Mouse (Mus musculus): ENCODE measurements around the gene Chmp4b. TPM values are rescaled to one million over a fixed set of nuclear protein-coding genes. Genes with fewer than 3 reads are reported as not detected.

Chmp4b gene
- polyA plus RNA-seq, 1 experiment from 2014 or later = 14.8 TPM

DNA sequence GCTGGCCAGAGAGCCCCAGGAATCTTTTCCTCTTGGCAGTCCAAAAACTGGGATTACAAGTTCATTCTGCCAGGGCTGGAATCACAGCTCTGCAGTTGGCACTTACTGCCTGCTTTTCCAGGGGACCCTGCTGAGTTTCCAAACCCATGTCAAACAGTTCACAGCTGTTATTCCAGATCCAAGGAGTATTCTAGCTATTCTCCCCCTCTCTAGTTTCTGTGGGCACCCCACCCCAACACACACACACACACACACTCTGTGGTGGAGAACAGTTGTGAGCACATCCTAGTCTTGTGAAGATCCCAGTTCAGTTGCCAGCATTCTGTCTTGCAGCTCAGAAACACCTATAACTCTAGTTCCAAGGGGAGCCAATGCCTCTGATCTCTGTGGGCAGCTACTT lies 65.6 kb downstream of the Chmp4b start:
- no peaks in the 10 kb centered on the region for H3K27me3 ChIP-seq (ENCODE audit: control insufficient read depth, insufficient read depth, low read length)
- no peak overlapping the region for H3K4me3 ChIP-seq (ENCODE audit: low read depth, low read length)
- H3K4me1 ChIP-seq (ENCODE audit: control insufficient read depth, insufficient read depth, low read length) = no peaks in the 10 kb centered on the region
- no peaks in the 10 kb centered on the region for H3K36me3 ChIP-seq (replicated peaks; ENCODE audit: control insufficient read depth, insufficient read depth, low read depth, low read length)
- no peak overlapping the region for H3K9ac ChIP-seq (replicated peaks; ENCODE audit: low read length)
- no peak overlapping the region for H3K27ac ChIP-seq (replicated peaks; ENCODE audit: low read depth, low read length)
- H3K9me3 ChIP-seq (replicated peaks; ENCODE audit: control insufficient read depth, low read length) = no peaks in the 10 kb centered on the region
- ATAC-seq (replicated peaks; ENCODE audit: insufficient number of reproducible peaks, low FRiP score, low TSS enrichment, low read depth) (no peak), DNase-seq (ENCODE audit: low spot score) (no peak)
- no peak overlapping the region for H3K4me2 ChIP-seq (ENCODE audit: low read depth, low read length)

DNA sequence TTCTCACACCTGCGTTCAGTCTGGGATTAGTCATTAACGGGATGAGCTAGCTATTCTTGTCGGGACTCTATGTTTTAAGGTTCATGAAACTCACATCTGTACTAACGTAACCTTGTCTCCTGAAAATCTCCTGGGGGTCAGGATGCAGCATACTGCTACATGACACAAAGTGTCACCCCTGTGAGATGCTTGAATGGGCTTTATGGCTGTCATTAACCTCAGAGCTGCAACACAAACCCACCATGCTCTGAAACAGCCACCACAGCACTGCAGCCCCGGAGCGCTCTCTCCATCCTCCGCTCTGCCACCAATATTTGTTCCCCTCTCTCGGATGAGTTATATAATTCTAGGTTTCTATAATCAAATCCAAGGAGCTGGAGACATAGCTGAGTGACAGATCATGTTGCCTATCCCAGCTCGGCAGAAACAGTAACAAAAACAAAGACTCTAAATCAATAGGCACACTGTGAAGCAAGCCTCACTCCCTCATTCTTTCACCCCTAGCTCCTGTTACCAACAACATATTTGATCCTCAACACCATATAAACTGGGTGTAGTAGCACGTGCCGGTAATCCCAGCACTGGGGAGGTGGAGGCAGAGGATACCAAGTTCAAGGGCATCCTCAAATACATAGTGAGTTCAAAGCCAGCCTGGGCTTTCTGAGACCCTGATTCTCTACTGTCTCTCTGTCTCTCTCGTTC lies 67.5 kb downstream of the Chmp4b start:
- DNase-seq (ENCODE audit: low spot score) (no peak), ATAC-seq (replicated peaks; ENCODE audit: insufficient number of reproducible peaks, low FRiP score, low TSS enrichment, low read depth) (no peak)
- Histone ChIP-seq H3K4me3 (ENCODE audit: low read depth, low read length) (no peak overlapping the region), H3K4me1 (ENCODE audit: control insufficient read depth, insufficient read depth, low read length) (no peaks in the 10 kb centered on the region), H3K9me3 (replicated peaks; ENCODE audit: control insufficient read depth, low read length) (no peaks in the 10 kb centered on the region), H3K36me3 (replicated peaks; ENCODE audit: control insufficient read depth, insufficient read depth, low read depth, low read length) (no peaks in the 10 kb centered on the region), H3K27me3 (ENCODE audit: control insufficient read depth, insufficient read depth, low read length) (no peaks in the 10 kb centered on the region), H3K4me2 (ENCODE audit: low read depth, low read length) (no peak overlapping the region), H3K27ac (replicated peaks; ENCODE audit: low read depth, low read length) (no peak overlapping the region), H3K9ac (replicated peaks; ENCODE audit: low read length) (no peak overlapping the region)
- 82% methylated on average over 12 of the region's 12 CpGs for WGBS

DNA sequence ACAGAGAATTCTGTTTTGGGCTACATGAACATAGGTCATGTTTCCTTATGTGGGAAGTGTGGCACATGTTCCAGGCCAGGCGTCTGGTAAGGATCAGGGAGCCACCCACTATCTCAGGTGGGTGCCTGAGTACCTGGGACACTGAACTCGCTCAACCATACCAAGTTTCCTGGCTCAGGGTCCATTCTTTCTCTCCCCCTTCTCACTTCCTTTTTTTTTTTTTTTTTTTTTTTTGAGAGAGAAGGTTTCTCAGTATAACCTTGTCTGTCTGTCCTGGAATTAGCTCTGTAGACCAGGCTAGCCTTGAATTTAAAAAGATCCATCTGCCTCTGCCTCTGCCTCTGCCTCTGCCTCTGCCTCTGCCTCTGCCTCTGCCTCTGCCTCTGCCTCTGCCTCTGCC lies 68.8 kb downstream of the Chmp4b start:
- H3K27me3 ChIP-seq (ENCODE audit: control insufficient read depth, insufficient read depth, low read length) = no peaks in the 10 kb centered on the region
- H3K4me1 ChIP-seq (ENCODE audit: control insufficient read depth, insufficient read depth, low read length) = no peaks in the 10 kb centered on the region
- H3K9me3 ChIP-seq (replicated peaks; ENCODE audit: control insufficient read depth, low read length) = no peaks in the 10 kb centered on the region
- no peak overlapping the region for H3K27ac ChIP-seq (replicated peaks; ENCODE audit: low read depth, low read length)
- DNase-seq (ENCODE audit: low spot score) (no peak), ATAC-seq (replicated peaks; ENCODE audit: insufficient number of reproducible peaks, low FRiP score, low TSS enrichment, low read depth) (no peak)
- no peak overlapping the region for H3K4me3 ChIP-seq (ENCODE audit: low read depth, low read length)
- H3K4me2 ChIP-seq (ENCODE audit: low read depth, low read length) = no peak overlapping the region
- WGBS = 88% methylated on average over 2 of the region's 2 CpGs
- no peak overlapping the region for H3K9ac ChIP-seq (replicated peaks; ENCODE audit: low read length)
- H3K36me3 ChIP-seq (replicated peaks; ENCODE audit: control insufficient read depth, insufficient read depth, low read depth, low read length) = no peaks in the 10 kb centered on the region

DNA sequence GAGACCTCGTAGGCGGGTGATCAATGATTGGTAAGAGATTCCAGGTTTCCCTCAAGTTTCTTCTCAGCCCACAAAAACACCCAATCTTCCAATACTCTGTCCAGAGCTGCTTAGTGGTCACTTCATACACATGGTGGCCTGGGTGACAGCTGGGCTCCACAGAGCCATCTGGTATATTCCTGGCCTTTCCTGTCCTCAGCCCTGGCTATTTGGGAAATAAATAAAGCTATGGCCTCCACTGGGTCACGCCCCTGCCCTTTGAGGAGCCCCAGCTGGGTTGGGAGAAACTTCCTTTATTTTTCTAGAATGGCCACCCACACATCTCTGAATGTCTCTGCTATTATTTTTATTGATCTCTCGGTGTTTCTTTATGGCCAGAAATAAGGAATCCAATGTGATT lies 72.0 kb downstream of the Chmp4b start:
- no peak overlapping the region for H3K27ac ChIP-seq (replicated peaks; ENCODE audit: low read depth, low read length)
- H3K4me1 ChIP-seq (ENCODE audit: control insufficient read depth, insufficient read depth, low read length) = no peaks in the 10 kb centered on the region
- no peak overlapping the region for H3K4me3 ChIP-seq (ENCODE audit: low read depth, low read length)
- no peak for DNase-seq (ENCODE audit: low spot score)
- ATAC-seq (replicated peaks; ENCODE audit: insufficient number of reproducible peaks, low FRiP score, low TSS enrichment, low read depth) = no peak
- no peak overlapping the region for H3K4me2 ChIP-seq (ENCODE audit: low read depth, low read length)
- H3K27me3 ChIP-seq (ENCODE audit: control insufficient read depth, insufficient read depth, low read length) = no peaks in the 10 kb centered on the region
- no peaks in the 10 kb centered on the region for H3K36me3 ChIP-seq (replicated peaks; ENCODE audit: control insufficient read depth, insufficient read depth, low read depth, low read length)
- 88% methylated on average over 4 of the region's 4 CpGs for WGBS
- no peak overlapping the region for H3K9ac ChIP-seq (replicated peaks; ENCODE audit: low read length)
- no peaks in the 10 kb centered on the region for H3K9me3 ChIP-seq (replicated peaks; ENCODE audit: control insufficient read depth, low read length)

DNA sequence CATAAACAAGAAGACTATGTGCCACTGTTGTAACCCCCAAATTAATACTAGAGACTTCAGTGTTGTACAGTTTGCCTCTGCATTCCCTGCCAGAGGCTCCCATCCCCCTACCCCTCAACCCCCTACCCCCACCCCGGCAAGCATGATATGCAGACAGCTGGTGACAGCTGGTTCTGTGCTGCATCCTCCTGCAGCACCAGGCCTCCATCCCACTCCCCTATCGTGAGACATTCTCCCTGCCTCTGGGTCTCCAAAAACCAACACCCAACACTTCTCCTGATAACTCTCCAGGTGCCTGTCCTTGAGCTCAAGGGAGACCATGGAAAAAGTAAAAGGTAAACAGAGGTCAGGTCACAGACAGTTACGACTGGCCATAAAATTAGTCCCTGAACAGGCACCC lies 78.2 kb downstream of the Chmp4b start:
- no peak overlapping the region for H3K4me3 ChIP-seq (ENCODE audit: low read depth, low read length)
- no peak for DNase-seq (ENCODE audit: low spot score)
- no peaks in the 10 kb centered on the region for H3K4me1 ChIP-seq (ENCODE audit: control insufficient read depth, insufficient read depth, low read length)
- 68% methylated on average over 3 of the region's 3 CpGs for WGBS
- H3K4me2 ChIP-seq (ENCODE audit: low read depth, low read length) = no peak overlapping the region
- no peaks in the 10 kb centered on the region for H3K36me3 ChIP-seq (replicated peaks; ENCODE audit: control insufficient read depth, insufficient read depth, low read depth, low read length)
- H3K27me3 ChIP-seq (ENCODE audit: control insufficient read depth, insufficient read depth, low read length) = no peaks in the 10 kb centered on the region
- H3K27ac ChIP-seq (replicated peaks; ENCODE audit: low read depth, low read length) = no peak overlapping the region
- no peaks in the 10 kb centered on the region for H3K9me3 ChIP-seq (replicated peaks; ENCODE audit: control insufficient read depth, low read length)
- H3K9ac ChIP-seq (replicated peaks; ENCODE audit: low read length) = no peak overlapping the region
- ATAC-seq (replicated peaks; ENCODE audit: insufficient number of reproducible peaks, low FRiP score, low TSS enrichment, low read depth) = no peak

DNA sequence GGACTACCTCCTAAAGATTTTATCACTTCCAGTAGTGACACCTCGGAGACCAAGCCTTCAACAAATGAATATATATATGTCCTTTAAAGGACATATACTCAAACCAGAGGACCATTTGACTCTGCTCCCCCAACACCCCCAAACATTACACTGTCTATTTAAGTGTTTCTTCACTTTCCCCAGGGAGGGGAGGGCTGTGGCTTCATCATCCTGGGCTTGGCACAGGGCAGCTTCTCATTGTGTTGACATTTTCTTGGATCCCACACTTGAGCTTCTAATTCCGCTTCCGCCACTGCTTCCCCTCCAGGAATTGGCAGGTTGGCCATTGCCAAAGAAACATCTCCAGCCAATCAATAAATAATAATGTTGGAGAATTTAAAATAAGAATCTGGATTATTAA lies 79.3 kb downstream of the Chmp4b start:
- H3K4me2 ChIP-seq (ENCODE audit: low read depth, low read length) = no peak overlapping the region
- ATAC-seq (replicated peaks; ENCODE audit: insufficient number of reproducible peaks, low FRiP score, low TSS enrichment, low read depth) (no peak), DNase-seq (ENCODE audit: low spot score) (no peak)
- no peaks in the 10 kb centered on the region for H3K9me3 ChIP-seq (replicated peaks; ENCODE audit: control insufficient read depth, low read length)
- WGBS = 89% methylated on average over 3 of the region's 3 CpGs
- H3K4me3 ChIP-seq (ENCODE audit: low read depth, low read length) = no peak overlapping the region
- no peaks in the 10 kb centered on the region for H3K27me3 ChIP-seq (ENCODE audit: control insufficient read depth, insufficient read depth, low read length)
- no peaks in the 10 kb centered on the region for H3K4me1 ChIP-seq (ENCODE audit: control insufficient read depth, insufficient read depth, low read length)
- no peaks in the 10 kb centered on the region for H3K36me3 ChIP-seq (replicated peaks; ENCODE audit: control insufficient read depth, insufficient read depth, low read depth, low read length)
- no peak overlapping the region for H3K9ac ChIP-seq (replicated peaks; ENCODE audit: low read length)
- H3K27ac ChIP-seq (replicated peaks; ENCODE audit: low read depth, low read length) = no peak overlapping the region

DNA sequence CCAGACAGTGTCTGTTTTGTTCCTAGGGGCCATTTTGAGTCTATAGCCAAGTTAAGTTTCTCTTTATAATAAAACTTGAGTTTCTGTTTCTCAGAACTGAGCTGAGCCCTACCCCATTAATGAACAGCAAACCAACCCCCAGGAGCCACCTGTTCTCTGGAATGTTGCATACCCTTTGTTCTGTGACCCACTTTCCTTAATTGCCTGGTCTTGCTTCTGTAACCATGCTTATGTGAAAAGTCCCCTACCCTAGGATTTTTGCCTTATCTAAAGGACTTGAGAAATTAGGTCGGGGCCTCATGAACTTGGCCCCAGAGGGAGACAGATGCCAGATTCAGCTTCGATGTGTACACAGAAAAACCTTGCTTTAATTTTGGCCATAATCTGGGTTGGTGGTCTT lies 80.4 kb downstream of the Chmp4b start:
- no peak for DNase-seq (ENCODE audit: low spot score)
- Histone ChIP-seq H3K4me2 (ENCODE audit: low read depth, low read length) (no peak overlapping the region), H3K27ac (replicated peaks; ENCODE audit: low read depth, low read length) (no peak overlapping the region), H3K36me3 (replicated peaks; ENCODE audit: control insufficient read depth, insufficient read depth, low read depth, low read length) (no peaks in the 10 kb centered on the region), H3K27me3 (ENCODE audit: control insufficient read depth, insufficient read depth, low read length) (no peaks in the 10 kb centered on the region), H3K9ac (replicated peaks; ENCODE audit: low read length) (no peak overlapping the region), H3K4me1 (ENCODE audit: control insufficient read depth, insufficient read depth, low read length) (no peaks in the 10 kb centered on the region), H3K4me3 (ENCODE audit: low read depth, low read length) (no peak overlapping the region), H3K9me3 (replicated peaks; ENCODE audit: control insufficient read depth, low read length) (no peaks in the 10 kb centered on the region)
- 66% methylated on average over 2 of the region's 2 CpGs for WGBS
- no peak for ATAC-seq (replicated peaks; ENCODE audit: insufficient number of reproducible peaks, low FRiP score, low TSS enrichment, low read depth)

DNA sequence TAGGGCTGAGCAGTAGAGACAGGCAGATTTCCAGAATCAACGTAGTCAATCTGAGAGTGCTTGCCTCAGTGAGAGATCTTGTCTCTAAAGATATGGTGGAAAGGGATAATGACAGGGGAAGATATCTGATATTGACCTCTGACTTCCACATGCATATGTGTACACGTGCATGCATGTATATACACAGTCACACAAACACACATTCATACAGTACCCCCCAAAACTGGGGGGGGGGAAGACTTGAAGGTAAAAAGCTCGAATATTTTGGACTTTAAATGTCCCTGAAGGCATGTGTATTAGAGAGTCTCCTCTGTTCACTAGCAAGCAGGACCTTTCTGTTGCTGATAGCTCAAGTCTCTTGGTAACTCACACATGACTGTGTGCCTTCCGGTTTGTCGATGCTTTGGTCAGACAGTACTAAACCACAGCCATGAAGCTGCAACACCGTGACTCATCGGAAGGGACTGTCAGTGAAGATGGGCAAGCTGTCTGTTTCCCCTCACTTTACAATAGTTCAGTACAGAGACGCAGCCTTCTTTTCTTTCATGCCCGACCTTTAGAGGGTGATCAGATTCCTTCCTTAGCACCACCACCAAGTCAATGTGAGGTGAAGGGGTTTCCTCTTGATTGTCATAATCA lies 81.1 kb downstream of the Chmp4b start:
- Histone ChIP-seq H3K4me3 (ENCODE audit: low read depth, low read length) (no peak overlapping the region), H3K27ac (replicated peaks; ENCODE audit: low read depth, low read length) (no peak overlapping the region), H3K36me3 (replicated peaks; ENCODE audit: control insufficient read depth, insufficient read depth, low read depth, low read length) (no peaks in the 10 kb centered on the region), H3K9me3 (replicated peaks; ENCODE audit: control insufficient read depth, low read length) (no peaks in the 10 kb centered on the region), H3K4me2 (ENCODE audit: low read depth, low read length) (no peak overlapping the region), H3K4me1 (ENCODE audit: control insufficient read depth, insufficient read depth, low read length) (no peaks in the 10 kb centered on the region), H3K27me3 (ENCODE audit: control insufficient read depth, insufficient read depth, low read length) (no peaks in the 10 kb centered on the region), H3K9ac (replicated peaks; ENCODE audit: low read length) (no peak overlapping the region)
- DNase-seq (ENCODE audit: low spot score) = no peak
- whole genome bisulfite sequencing = 71% methylated on average over 9 of the region's 9 CpGs
- ATAC-seq (replicated peaks; ENCODE audit: insufficient number of reproducible peaks, low FRiP score, low TSS enrichment, low read depth) = no peak
